Mouse (Mus musculus): ENCODE measurements around the gene Vamp3.

The Vamp3 gene

DNA sequence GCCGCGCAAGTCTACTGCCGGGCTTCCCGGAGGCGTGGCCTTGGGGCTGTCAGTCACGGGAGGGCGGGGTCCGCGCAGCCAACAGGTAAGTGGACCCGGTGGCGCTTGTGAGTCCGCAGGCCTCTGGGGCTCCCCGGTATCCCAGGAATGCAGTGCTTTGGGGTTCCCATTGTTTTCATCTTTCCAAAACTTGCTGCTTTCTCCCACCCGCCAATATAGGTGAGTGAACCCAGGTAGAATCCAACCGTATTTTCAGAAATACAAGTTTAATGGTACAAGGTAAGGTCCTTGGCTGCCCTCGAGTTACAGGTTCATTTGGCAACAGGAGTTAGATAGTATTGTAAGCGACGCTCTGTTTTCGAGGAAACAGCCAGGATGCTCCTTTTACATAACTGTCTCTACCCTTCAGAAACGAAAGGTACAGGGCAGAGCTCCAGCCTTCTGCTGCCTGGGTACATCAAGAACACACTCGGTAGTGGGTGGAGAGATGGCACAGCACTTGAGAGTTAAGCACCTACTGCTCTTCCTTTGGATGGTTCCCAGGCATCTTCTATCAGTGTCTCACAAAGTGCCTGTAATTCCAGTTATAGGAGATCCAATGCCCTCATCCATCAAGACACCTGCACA, 12.7 kb downstream of the Vamp3 start:
- DNase-seq (ENCODE audit: low read depth, low spot score), result peak; percentile 11

DNA sequence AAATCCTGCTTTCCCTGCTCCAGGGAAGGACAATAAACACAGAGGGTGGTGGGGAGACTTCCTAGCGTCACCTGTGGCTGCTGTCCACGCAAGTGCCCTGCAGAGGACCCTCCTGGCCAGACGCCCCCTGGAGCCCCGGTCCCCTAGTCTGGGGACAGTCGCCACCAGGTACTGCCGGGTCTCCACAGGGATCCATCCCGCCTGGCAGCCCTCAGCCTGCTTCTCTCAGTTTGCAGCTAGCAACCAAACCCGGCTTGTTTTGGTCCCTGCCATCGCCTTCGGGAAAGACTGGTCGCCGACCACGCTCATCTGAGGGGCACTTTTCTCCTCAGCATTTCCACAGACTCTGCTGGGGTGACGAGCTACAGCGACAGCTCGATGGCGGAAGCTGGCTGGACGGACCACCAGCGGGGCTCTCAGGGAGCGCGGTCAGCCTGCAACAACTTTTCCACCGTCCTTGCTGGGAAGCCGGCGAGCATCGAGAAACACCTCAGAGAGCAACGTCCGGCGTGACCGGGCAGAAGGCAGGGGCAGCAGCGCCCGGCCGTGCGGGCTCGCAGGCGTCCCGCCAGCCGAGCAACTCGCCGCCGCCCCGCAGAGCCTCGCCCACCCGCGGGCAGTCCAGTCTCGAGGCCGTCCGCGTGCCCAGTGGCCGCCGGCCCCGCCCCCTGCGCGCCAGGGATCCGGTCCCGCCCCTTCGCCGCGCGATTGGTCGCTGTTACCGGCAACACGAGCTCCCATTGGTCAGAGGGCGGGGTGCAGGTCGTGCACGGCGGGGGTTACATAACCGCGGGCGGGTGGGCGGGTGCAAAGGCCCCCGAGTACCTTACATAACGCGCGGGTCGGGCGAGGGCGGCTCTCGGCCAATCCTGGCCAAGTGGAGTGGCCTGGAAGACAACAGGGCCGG, 13.5 kb downstream of the Vamp3 start, which contains the start of gene Per3:
Per3 (minus strand) TSS at position 629 of the 907 bp plus-strand sequence.
- DNase-seq (ENCODE audit: low read depth, low spot score), result peak; percentile 92

DNA sequence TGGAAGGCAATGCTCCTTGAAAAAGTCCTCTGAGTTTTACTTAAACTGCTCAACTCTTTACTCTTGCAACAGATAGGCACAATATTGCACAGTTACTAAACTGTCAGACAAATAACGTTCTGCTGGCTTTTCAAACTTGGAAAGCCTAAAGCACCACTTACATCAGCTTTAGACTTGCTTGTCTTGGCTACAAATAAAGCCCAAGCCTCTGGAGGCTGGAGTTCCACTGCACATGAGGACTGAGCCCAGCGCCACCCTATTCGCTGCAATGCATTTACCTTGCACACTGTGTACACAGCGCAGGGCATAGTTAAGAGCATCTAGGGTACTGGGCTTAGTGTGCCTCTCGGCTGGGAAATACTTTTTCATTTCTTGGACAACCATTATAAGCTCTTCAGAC, 14.5 kb downstream of the Vamp3 start:
- peak; percentile 17 for DNase-seq (ENCODE audit: low read depth, low spot score)

DNA sequence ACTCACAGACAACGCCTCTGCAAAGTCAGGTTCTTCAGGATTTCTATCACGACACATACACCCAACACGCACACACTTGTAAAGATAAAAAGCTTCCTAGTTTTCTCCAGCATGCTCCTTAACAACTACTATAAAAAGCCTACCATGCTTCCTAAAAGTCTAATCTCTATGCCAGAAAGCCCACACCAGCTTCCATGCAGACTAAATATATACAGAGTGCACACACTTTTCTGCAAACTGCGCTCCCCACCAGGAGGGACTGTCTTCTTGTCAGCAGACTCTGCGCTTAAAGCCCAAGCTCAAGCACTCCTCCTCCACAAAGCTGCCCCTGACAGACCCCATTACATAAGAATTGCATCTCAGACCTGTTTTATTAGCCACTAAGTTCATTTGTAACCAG, 16.3 kb downstream of the Vamp3 start:
- no peak for DNase-seq (ENCODE audit: low read depth, low spot score)

DNA sequence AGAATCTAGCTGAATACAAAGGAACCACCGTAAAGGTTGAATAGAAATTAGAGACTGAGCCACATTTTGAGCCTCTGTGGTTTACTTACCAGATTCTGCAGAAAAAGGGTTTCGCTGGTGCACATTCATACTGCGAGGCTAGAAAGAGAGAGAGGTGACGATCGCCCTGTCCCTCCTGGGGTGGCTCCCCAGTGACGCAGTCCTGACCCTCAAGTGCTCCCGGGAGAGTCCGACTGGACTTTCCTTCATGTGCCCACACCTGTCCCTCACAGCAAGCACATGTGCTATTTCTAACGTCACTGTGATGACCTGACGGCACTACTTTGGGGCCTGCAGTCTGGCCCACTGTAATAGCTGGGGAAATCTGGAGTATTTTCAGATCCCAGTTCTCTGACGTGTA, 20.0 kb downstream of the Vamp3 start:
- DNase-seq (ENCODE audit: low read depth, low spot score), result no peak

DNA sequence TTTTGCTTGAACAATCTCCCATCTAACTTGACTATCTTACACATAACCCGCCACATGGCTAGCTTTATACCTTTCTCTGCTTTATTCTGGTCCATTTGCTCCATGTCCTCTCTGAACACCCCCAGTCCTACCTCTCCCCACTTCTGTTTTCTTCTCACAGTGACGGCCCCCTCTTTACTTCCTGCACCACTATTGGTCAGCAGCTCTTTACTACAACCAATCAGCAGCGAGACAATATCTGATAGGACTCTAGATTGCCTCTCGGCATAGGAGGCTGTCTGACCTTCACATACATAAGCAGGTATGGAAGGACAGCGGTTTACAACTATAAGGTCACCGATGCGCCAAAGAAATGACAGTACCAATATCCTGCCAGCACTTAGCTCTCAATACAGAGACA, 21.2 kb downstream of the Vamp3 start:
- DNase-seq (ENCODE audit: low read depth, low spot score), result no peak

DNA sequence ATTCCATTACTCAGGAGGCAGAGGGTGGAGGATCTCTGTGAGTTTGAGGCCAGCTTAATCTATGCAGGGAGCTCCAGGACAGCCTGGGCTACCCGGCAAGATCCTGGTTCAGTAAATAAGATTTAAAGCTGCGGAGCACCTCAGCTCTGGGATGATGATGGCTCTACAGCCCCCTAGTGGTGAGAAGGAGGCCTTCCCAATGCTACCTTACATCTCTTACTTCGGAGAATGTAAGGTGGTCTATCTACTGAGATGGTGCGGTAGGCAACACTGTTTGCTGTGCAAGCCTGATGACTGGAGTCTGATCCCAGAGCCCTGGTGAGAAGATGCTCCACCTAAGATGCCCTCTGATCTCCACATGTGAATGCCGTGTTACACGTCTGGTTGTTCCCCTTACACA, 30.8 kb downstream of the Vamp3 start:
- peak; percentile 55 for DNase-seq (ENCODE audit: low read depth, low spot score)

DNA sequence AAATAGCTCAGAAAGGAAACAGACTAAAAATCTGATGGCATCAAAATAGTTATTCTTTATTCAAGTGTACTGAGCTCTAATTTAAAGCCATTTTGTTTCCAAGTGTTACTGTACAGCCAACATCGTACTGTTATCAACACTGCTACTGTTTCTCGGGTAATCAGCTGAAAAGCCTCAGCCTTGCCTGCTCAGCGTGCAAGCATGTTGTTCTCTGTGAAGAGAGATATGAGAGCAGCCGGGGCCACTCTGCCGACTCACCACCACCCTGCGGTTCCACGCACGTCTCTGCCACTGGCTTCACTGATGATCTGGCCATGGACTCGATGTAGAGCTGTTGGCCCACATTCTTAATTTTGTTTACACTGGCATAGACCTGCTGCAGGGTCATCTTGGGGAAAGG, 33.6 kb downstream of the Vamp3 start:
- no peak for DNase-seq (ENCODE audit: low read depth, low spot score)

DNA sequence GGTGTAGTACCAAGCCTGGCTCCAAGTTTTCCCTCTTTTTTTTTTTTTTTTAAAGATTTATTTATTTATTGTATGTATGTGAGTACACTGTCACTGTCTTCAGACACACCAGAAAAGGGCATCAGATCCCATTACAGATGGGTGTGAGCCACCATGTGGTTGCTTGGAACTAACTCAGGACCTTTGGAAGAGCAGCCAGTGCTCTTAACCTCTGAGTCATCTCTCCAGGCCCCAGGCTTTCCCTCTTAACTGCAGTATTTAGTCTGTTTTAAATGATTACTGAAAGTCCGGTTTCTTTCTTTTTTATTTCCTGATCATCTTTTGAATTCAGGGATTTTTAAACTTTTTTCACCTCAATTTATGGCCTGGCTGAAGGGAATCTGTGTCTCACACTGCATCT, 40.4 kb downstream of the Vamp3 start:
- peak; percentile 63 for DNase-seq (ENCODE audit: low read depth, low spot score)

DNA sequence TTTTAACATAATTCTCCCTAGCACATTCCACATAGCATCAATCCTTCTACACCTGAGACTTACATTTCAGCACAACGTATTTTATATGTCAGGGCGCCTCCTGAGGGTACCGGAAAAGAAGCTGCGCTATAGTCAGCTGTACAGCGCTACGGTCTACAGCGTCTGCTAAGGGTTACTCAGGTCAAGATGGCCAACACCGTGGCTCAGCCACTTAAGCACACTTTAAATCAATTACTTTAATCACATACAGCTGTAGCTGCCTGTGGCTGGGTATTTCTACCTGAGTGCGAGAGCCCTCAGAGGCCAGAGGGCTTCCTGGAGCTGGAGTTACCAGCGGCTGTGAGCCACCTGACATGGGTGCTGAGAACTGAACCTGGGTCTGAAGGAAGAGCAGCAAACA, 41.8 kb downstream of the Vamp3 start:
- no peak for DNase-seq (ENCODE audit: low read depth, low spot score)

DNA sequence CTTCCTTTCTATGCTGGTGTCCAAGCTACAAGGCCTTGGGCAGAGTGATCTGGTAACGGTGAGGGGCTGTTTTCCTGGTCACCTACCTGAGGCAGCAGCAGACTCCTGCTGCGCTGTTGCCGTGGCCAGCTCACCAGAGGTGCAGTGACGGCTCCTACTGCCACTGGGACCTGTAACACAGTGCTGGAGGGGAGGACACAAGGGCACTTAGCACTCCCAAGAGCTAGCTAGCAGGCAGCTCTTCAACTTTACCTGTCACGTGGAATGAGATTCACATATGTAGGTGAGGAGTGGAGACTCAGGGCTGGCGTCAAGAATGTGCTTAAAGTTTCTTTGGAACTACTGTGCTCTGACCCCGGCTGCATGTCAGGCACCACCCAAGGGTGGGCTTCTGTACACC, 47.4 kb downstream of the Vamp3 start:
- DNase-seq (ENCODE audit: low read depth, low spot score), result no peak

DNA sequence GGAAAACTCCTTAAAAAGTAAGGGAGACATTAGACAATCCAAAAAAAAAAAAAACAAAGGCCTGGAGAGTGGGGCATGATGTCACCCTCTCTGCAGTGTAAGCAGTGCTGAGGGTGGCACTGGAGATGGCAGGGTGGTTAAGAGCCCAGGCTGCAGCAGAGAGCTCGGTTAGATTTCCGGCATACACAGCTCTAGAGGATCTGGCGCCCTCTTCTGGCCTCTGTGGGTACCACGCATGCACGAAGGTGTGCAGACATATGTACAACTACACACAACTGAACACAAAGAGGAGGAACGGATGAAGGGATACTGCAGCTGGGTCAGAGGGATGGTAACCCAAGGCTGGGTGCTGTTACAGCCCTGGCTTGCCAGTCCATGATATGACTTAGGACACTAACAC, 50.8 kb downstream of the Vamp3 start:
- DNase-seq (ENCODE audit: low read depth, low spot score), result peak; percentile 71

DNA sequence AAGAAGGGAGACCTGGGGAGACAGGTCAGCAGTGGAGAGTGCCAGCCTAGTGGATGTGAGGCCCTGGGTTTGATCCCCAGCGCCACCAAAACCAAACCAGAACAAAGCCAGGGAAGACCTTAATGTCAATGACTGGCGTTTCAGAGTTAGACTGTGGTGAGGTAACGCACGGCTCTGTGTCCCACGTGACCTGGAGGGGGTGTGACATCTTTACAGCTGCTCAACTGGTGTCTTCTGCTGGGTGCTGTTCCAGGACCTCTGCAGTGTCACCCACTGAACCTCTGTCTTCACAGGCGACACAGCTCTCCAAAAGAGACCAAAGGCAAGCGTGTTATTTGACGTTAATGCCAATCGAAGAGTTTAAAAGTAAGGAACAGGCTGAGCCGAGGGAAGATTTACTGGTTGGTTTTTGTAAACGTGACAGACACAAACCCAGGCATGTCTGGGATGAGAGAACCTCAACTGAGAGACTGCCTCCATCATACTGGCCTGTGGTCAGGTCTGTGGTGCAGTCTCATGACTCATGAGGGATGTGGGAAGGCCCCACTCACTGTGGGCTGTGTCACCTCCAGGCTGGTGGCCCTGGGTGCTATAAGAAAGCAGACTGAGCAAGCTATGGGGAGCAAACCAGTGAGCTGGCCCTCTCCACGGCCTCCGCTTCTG, 52.0 kb downstream of the Vamp3 start:
- DNase-seq (ENCODE audit: low read depth, low spot score), result peak; percentile 66

DNA sequence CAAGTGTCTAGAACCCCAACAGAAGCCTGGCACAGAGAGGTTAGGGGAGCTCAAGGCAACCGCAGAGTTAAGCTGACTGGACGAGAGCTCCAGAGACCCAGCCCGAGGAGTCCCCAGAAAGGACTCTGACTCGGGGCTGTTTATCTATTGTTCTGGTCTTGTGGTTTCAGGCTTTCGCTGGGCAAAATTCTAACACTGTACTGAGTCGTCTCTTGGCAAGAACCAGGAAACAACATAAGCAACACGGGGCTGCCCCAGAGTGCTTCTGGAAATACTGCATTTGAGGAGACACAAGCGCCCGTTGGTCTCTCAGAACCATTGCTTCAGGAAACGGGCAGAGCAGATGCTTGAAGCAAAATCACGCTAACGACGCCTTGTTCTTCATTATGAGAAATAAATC, 56.4 kb downstream of the Vamp3 start:
- peak; percentile 63 for DNase-seq (ENCODE audit: low read depth, low spot score)

DNA sequence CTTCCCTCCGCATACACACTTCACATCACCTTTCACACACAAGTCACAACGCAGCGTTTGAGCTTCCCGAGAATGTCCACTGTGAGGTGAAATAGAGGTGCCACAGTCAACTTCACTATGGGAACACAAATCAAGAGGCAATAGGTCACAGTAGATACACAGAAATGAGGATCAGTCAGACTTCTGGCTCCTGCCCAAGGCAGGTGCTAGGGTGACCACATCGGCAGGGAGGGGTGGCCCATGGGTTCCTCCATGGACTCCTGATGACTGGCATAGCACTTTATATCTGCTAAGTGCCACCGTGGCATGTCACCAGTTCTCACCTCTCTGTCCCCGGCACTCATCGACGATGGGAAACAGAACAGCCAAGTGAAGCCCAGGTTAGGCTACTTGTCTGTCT, 59.1 kb downstream of the Vamp3 start:
- no peak for DNase-seq (ENCODE audit: low read depth, low spot score)

Measured in 3T3-L1 (cell line).